Mouse (Mus musculus) NIH3T3 (cell line): Measurements from ENCODE around the gene Col13a1.

ENCODE experiments used
- DNase-seq: peaks from one replicate; pipeline ENCODE4 v3.0.0-alpha.2; 2012; ENCODE audit warnings: low read depth

Col13a1 gene

GRCm38 (mm10) chr10:61968003-61968553, 10.8 kb downstream of the Col13a1 start:
- no peak for DNase-seq

- DNase-seq, result no peak
These were observed 11.7 kb downstream of the Col13a1 start for GRCm38 (mm10) chr10:61967207-61967606.

- DNase-seq, result no peak
These were observed 13.5 kb downstream of the Col13a1 start for GRCm38 (mm10) chr10:61965386-61965841.

- DNase-seq, result no peak
These were observed 22.2 kb downstream of the Col13a1 start for GRCm38 (mm10) chr10:61956718-61957117.

- no peak for DNase-seq
These were observed 25.0 kb downstream of the Col13a1 start for GRCm38 (mm10) chr10:61953916-61954315.

- no peak for DNase-seq
These were observed 29.4 kb downstream of the Col13a1 start for GRCm38 (mm10) chr10:61949542-61949941.

GRCm38 (mm10) chr10:61944386-61944785, 34.5 kb downstream of the Col13a1 start:
- DNase-seq, result peak; percentile 32

- no peak for DNase-seq
These were observed 35.4 kb downstream of the Col13a1 start for GRCm38 (mm10) chr10:61943480-61943879.

GRCm38 (mm10) chr10:61942719-61943118, 36.2 kb downstream of the Col13a1 start:
- DNase-seq, result no peak

GRCm38 (mm10) chr10:61936211-61937121, 42.4 kb downstream of the Col13a1 start:
- no peak for DNase-seq

- no peak for DNase-seq
These were observed 47.2 kb downstream of the Col13a1 start for GRCm38 (mm10) chr10:61931678-61932077.

GRCm38 (mm10) chr10:61929901-61930300, 49.0 kb downstream of the Col13a1 start:
- DNase-seq, result no peak

- no peak for DNase-seq
These were observed 49.9 kb downstream of the Col13a1 start for GRCm38 (mm10) chr10:61928725-61929651.

GRCm38 (mm10) chr10:61925691-61926090, 53.2 kb downstream of the Col13a1 start:
- DNase-seq, result no peak

GRCm38 (mm10) chr10:61920655-61921365, 58.1 kb downstream of the Col13a1 start:
- no peak for DNase-seq

- peak; percentile 25 for DNase-seq
These were observed 58.8 kb downstream of the Col13a1 start for GRCm38 (mm10) chr10:61919924-61920654.

GRCm38 (mm10) chr10:61919496-61919895, 59.4 kb downstream of the Col13a1 start:
- no peak for DNase-seq

GRCm38 (mm10) chr10:61917066-61917465, 61.8 kb downstream of the Col13a1 start:
- no peak for DNase-seq

- DNase-seq, result no peak
These were observed 67.1 kb downstream of the Col13a1 start for GRCm38 (mm10) chr10:61911770-61912169.

- no peak for DNase-seq
These were observed 69.9 kb downstream of the Col13a1 start for GRCm38 (mm10) chr10:61909004-61909403.

- DNase-seq, result peak; percentile 9
These were observed 72.7 kb downstream of the Col13a1 start for GRCm38 (mm10) chr10:61906226-61906625.
